In genomic region chr8:4238434-4239192, GRCm38 (mm10) we compare ENCODE assay signal across 8 mouse cellular contexts. TPM values are rescaled to one million over a fixed set of nuclear protein-coding genes. Genes with fewer than 3 reads are reported as not detected.
DNase-seq lines count a peak whose midpoint lies in the region; ATAC-seq lines count a peak whose summit lies in the region.

Gene Map2k7, plus strand, starts transcription at chr8:4238740.
Gene Gm49320, plus strand, starts transcription at chr8:4238865.

- peak within 1 kb of the TSS; percentile 89 for H3K27ac ChIP-seq in brown adipose tissue, adult 24 weeks (replicated peaks; ENCODE audit: low read depth, low read length)
- H3K27ac ChIP-seq in heart, embryonic 14.5 days (replicated peaks in 1 of 2; ENCODE audit: control insufficient read depth in 1 of 2, insufficient read depth in 1 of 2, low read depth in 2 of 2, low read length in 2 of 2): peak within 1 kb of the TSS; percentile 93 to 97
- peak within 1 kb of the TSS; percentile 97 for H3K27ac ChIP-seq in liver, embryonic 13.5 days
- peak within 1 kb of the TSS; percentile 98 for H3K27ac ChIP-seq in stomach, embryonic 16.5 days (ENCODE audit: low read length)

- H3K4me2 ChIP-seq in heart, embryonic 14.5 days (ENCODE audit: low read length): peak within 1 kb of the TSS; percentile 79
- H3K4me2 ChIP-seq in liver, embryonic 13.5 days: peak within 1 kb of the TSS; percentile 91
- peak within 1 kb of the TSS; percentile 94 for H3K4me2 ChIP-seq in stomach, embryonic 16.5 days (ENCODE audit: low read depth, low read length)

- no peaks in the 10 kb centered on the region for H3K27me3 ChIP-seq in heart, embryonic 14.5 days (ENCODE audit: control insufficient read depth, insufficient read depth, low read length)
- peaks cover 5% of the 10 kb centered on the region; the same call in 1 of the 2 replicates for H3K27me3 ChIP-seq in liver, embryonic 13.5 days
- no peaks in the 10 kb centered on the region for H3K27me3 ChIP-seq in stomach, embryonic 16.5 days (ENCODE audit: control insufficient read depth, insufficient read depth, low read length)

- peak within 1 kb of the TSS; percentile 80 for H3K9ac ChIP-seq in heart, embryonic 14.5 days (ENCODE audit: low read length)
- peak within 1 kb of the TSS; percentile 86 for H3K9ac ChIP-seq in liver, embryonic 13.5 days
- H3K9ac ChIP-seq in stomach, embryonic 16.5 days (ENCODE audit: low read length): peak within 1 kb of the TSS; percentile 86

- no peaks in the 10 kb centered on the region for H3K9me3 ChIP-seq in heart, embryonic 14.5 days (ENCODE audit: control insufficient read depth, low read length)
- H3K9me3 ChIP-seq in liver, embryonic 13.5 days (replicated peaks): no peaks in the 10 kb centered on the region
- no peaks in the 10 kb centered on the region for H3K9me3 ChIP-seq in stomach, embryonic 16.5 days (replicated peaks; ENCODE audit: control insufficient read depth, low read length)

- ATAC-seq in heart, embryonic 14.5 days (ENCODE audit: insufficient number of reproducible peaks, insufficient read depth, low FRiP score, low read depth): peak; percentile 94
- ATAC-seq in liver, embryonic 13.5 days (ENCODE audit: low read depth): peak; percentile 93
- peak; percentile 96 for ATAC-seq in stomach, embryonic 16.5 days (ENCODE audit: insufficient read depth, low FRiP score)

- peak; percentile 100 for DNase-seq in CD4-positive, CD25-positive, alpha-beta regulatory T cell, adult 2 months (ENCODE audit: low read depth, low spot score)
- DNase-seq in fat pad, adult 2 months (ENCODE audit: extremely low read depth, low read depth, low spot score): peak; percentile 46
- peak; percentile 100 for DNase-seq in kidney, postnatal 14 days
- peak; percentile 98 for DNase-seq in liver, embryonic 13.5 days
- peak; percentile 100 for DNase-seq in neural tube, embryonic 10.5 days (ENCODE audit: extremely low spot score, low spot score)

- peak within 1 kb of the TSS; percentile 77 for H3K4me3 ChIP-seq in brown adipose tissue, adult 24 weeks (ENCODE audit: insufficient read depth, low read depth, low read length)
- peak within 1 kb of the TSS; percentile 69 to 72 for H3K4me3 ChIP-seq in heart, embryonic 14.5 days (ENCODE audit: control insufficient read depth in 1 of 2, insufficient read depth in 1 of 2, low read depth in 1 of 2, low read length in 2 of 2)
- H3K4me3 ChIP-seq in liver, embryonic 13.5 days (replicated peaks): peak within 1 kb of the TSS; percentile 81
- H3K4me3 ChIP-seq in stomach, embryonic 16.5 days (replicated peaks; ENCODE audit: low read length): peak within 1 kb of the TSS; percentile 95

- peaks cover 5% of the 10 kb centered on the region for H3K4me1 ChIP-seq in brown adipose tissue, adult 24 weeks (ENCODE audit: control insufficient read depth, insufficient read depth, insufficient read length, low read length)
- peaks cover 14 to 17% of the 10 kb centered on the region in 2 experiments for H3K4me1 ChIP-seq in heart, embryonic 14.5 days (ENCODE audit: control insufficient read depth in 2 of 2, insufficient read depth in 2 of 2, low read length in 2 of 2)
- peaks cover 47% of the 10 kb centered on the region for H3K4me1 ChIP-seq in liver, embryonic 13.5 days (replicated peaks)
- H3K4me1 ChIP-seq in stomach, embryonic 16.5 days (ENCODE audit: control insufficient read depth, insufficient read depth, low read length): peaks cover 23% of the 10 kb centered on the region

- H3K36me3 ChIP-seq in heart, embryonic 14.5 days (ENCODE audit: control insufficient read depth, insufficient read depth, low read length): peaks cover 35% of the 10 kb centered on the region
- peaks cover 30% of the 10 kb centered on the region for H3K36me3 ChIP-seq in liver, embryonic 13.5 days
- peaks cover 7% of the 10 kb centered on the region; the same call in 1 of the 2 replicates for H3K36me3 ChIP-seq in stomach, embryonic 16.5 days (ENCODE audit: control insufficient read depth, insufficient read depth, low read length)

- WGBS in heart, embryonic 14.5 days: under 1% methylated on average over 66 of the region's 71 CpGs
- under 1% methylated on average over 68 of the region's 71 CpGs for WGBS in liver, embryonic 13.5 days (ENCODE audit: insufficient replicate concordance)
- under 1% methylated on average over 66 of the region's 71 CpGs for WGBS in stomach, embryonic 16.5 days

RNA-seq across cellular contexts. Expression of gene Map2k7, which starts in this region (rescaled TPM):
- 29.3 and 35.9 TPM in 2 replicates for polyA plus RNA-seq in brown adipose tissue, adult 24 weeks (2012; ENCODE audit: insufficient read depth, insufficient read length, missing spikeins)
- 14.9 and 16.9 TPM in 2 replicates for polyA plus RNA-seq in heart, embryonic 14.5 days (2014; fragmentation: Nextera tagmentation; extraction: Ambion mirVana)
- 10.6 and 11.2 TPM in 2 replicates for polyA plus RNA-seq in liver, embryonic 13.5 days (2015; fragmentation: Nextera tagmentation; extraction: Ambion mirVana)
- 19.8 and 23.8 TPM in 2 replicates for polyA plus RNA-seq in stomach, embryonic 16.5 days (2015; fragmentation: Nextera tagmentation; extraction: Ambion mirVana)

RNA-seq across cellular contexts. Expression of gene Gm49320, which starts in this region (rescaled TPM):
- not detected in 2 replicates for polyA plus RNA-seq in brown adipose tissue, adult 24 weeks (2012; ENCODE audit: insufficient read depth, insufficient read length, missing spikeins)
- 0.22 and 0.53 TPM in 2 replicates for polyA plus RNA-seq in heart, embryonic 14.5 days (2014; fragmentation: Nextera tagmentation; extraction: Ambion mirVana)
- polyA plus RNA-seq in liver, embryonic 13.5 days (2015; fragmentation: Nextera tagmentation; extraction: Ambion mirVana): 0.19 and 0.23 TPM in 2 replicates
- 0.79 TPM in 2 replicates for polyA plus RNA-seq in stomach, embryonic 16.5 days (2015; fragmentation: Nextera tagmentation; extraction: Ambion mirVana)

Comparison
In these comparisons a context has a peak if more than half of its experiments do, and no peak if none do; other contexts are left out.
1. Peak in every context shown above with its lines: DNase-seq, ATAC-seq, H3K4me3 ChIP-seq and H3K27ac ChIP-seq.
2. DNase-seq: peak in every context shown above with its lines; median percentile 100 in CD4-positive, CD25-positive, alpha-beta regulatory T cell, adult 2 months; 100 in kidney, postnatal 14 days; 100 in neural tube, embryonic 10.5 days; 98 in liver, embryonic 13.5 days; 46 in fat pad, adult 2 months.